Mouse (Mus musculus): ENCODE results near the gene Tomt.
"Not testable (repeated sequence)": the region's sequence is repeated elsewhere in the genome, so short reads cannot be mapped to it uniquely, and the experiment has no call there.

Gene Tomt

DNA sequence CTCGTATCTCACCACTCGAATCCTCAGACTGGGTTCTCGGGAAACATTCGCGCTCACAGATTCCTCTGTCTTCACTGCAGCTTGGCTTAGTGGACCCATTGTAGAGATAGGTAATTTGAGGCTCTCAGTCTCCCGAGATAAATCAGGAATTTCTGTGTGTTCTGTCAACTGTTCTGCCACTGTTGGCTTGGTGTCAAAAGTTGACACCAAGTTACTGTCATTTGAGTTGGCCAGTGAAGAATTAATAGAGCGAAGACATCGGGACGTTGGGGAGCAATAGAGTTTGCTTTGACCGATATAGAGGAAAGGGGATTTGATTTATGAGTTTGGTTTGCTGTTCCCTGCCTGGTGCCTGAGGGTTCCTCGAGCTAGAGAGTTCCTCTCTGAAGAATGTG is at the start of gene Tomt:
Gene Tomt, minus strand, starts transcription at position 73 of the 395 bp plus-strand sequence.
- no peak for DNase-seq (ENCODE audit: low read depth, low spot score)

DNA sequence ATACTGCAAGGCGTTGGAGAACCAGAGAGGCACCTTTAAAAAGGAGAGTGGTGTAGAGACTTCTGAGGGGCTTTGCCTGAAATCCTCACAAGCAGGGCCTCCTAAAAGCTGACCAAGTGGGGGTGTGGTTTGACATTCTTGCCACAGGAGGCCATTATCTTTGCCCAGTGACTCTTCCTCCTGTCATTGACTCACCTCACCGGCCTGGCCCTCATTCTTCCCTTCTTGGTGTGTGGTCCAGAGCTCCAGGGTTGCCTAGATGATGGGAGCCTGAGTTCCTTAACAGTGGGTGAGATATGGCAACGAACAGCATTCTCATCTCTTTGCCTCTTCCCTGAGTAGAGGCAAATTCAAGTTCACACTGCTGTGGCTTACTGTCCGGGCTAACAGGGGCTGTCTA is 49.7 kb upstream of the Tomt start:
- no peak for DNase-seq (ENCODE audit: low read depth, low spot score)

DNA sequence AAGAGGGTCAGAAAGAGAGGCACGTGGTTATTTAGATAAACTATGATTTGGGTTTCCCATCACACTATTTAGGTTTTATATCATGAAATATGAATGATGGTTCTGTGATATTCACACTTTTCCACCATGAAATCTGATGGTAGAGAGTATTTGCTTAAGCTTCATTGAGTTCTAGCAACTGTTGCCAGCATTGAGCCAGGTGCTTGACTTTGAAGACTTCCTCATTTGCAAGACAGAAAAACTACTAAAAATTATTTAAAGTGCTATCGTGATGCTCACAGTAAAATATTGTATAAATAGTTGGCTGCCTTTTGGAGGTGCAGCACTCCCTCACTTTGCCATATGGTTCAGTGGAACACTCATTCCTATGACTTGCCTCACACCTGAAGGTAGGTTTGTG is 49.1 kb upstream of the Tomt start:
- peak; percentile 59 for DNase-seq (ENCODE audit: low read depth, low spot score)

DNA sequence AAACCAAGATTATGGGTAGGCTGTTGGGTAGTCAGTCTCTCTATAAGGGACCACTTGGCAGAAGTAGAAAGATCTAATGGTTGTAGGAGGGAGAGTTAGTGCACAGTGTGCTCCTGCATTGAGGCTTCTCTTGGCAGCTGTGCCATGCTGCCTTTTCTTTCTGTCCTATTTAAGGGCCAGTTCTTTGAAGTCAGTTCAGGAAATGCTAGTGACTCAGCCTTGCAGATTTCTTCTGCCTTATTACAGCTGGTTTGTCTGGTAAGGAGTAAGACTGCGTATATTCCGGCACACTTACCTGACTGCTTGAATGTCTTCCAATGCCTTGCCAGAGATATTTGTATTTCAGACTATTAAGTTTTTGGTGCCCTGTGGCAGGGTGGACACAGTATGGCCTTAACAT is 48.0 kb upstream of the Tomt start:
- no peak for DNase-seq (ENCODE audit: low read depth, low spot score)

DNA sequence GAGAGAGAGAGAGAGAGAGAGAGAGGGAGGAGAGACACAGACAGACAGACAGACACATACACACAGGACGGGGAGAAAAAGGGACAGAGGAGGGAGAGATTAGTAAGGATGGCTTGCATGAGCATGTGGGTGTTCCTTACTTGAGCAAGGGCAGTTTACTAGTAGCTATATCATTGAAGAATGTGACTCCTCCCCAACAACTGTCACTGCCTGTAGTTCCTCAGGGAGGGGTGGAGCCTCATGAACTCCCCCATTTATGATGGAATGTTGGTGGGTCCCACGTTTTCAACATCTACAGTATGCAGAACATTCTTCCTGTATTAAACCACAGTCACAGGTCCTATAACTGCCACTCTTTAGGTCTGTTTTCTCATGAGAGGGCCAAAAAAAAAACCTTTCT is 45.9 kb upstream of the Tomt start:
- DNase-seq (ENCODE audit: low read depth, low spot score) = no peak

DNA sequence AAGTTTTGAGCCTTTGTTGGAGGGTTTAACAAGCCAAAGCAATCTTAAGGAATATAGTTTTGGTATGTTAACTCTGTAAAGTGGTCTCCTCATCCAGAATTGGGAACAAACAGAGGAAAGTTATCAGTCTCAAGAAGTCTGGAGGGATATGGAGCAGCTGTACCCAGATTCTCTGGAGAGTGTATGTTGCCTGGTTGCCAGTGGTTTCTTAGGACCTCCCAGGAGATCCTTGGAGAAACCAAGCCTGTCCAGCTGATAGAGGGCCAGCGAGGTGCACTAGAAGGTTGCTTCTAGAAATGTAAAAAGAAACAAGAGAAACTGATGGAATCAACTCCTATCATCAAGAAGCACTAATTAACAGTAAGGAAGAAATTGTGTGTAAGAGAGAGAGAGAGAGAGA is 45.5 kb upstream of the Tomt start:
- DNase-seq (ENCODE audit: low read depth, low spot score) = no peak

DNA sequence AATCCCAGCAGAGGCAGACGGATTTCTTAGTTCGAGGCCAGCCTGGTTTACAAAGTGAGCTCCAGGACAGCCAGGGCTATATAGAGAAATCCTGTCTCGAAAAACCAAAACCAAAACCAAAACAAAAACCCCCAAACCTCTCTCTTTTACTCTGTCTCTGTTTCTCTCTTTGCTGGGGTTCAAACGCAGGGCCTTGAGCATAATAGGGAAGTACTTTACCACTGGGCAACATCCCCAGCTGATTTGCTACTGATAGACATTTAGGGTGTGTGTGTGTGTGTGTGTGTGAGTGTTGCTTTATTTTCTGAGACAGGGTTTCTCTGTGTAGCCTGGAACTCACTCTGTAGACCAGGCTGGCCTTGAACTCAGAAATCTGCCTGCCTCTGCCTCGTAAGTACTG is 42.8 kb upstream of the Tomt start:
- DNase-seq (ENCODE audit: low read depth, low spot score) = peak; percentile 73

DNA sequence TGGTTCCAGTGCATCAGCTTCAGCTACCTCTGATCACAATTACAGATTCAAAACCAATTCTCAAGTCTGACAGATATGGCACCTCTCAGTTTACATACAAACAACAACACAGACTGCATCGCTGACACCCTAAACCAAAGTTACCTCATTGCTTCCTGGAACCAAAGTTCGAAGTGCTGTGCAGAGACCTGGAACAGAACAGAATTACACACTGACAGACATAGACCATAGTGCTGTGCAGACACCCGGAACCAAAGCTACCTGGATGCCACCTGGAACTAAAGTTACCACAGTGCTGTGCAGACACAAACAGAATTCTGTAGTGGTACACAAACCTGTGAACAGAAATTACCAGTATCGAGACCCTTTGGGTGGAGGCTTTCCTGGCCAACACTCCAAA is 33.6 kb upstream of the Tomt start:
- DNase-seq (ENCODE audit: low read depth, low spot score) = no peak

DNA sequence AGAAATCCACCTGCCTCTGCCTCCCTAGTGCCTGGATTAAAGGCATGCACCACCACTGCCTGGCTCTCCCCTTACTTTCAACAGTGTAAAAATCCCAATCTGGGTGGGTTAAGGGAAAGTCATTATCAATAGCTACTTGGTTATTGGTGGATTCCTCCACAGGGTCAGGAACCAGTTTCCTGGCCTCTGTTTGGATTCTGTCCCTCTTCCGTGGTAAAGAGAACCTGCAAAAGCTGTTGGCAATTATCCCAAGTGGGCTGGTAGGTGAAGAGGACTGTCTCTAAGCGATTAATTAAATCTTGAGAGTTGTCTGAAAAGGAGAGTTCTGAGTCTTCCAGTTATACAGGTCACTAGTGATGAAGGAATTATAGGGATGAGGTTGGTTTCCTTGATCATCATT is 32.2 kb upstream of the Tomt start:
- no peak for DNase-seq (ENCODE audit: low read depth, low spot score)

DNA sequence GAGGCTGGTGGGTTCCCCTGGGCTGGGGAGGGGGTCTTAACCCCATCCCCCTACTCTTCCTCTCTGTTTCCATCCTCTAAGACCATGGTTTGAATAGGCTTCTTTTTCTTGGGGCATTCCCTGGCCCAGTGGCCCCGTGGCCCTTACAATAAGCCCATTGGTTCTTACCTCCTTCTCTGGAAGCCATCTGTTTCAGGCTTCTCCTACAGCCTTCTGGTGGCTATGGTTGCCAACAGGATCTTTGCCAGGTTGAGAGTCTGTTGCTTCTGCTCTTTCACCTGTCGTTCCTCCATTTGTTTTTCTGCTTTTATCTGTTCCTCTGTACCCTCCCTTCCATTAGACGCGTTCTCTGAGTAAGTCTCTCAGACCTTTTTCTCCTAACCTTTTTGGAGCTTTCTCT is 31.4 kb upstream of the Tomt start:
- DNase-seq (ENCODE audit: low read depth, low spot score) = no peak

DNA sequence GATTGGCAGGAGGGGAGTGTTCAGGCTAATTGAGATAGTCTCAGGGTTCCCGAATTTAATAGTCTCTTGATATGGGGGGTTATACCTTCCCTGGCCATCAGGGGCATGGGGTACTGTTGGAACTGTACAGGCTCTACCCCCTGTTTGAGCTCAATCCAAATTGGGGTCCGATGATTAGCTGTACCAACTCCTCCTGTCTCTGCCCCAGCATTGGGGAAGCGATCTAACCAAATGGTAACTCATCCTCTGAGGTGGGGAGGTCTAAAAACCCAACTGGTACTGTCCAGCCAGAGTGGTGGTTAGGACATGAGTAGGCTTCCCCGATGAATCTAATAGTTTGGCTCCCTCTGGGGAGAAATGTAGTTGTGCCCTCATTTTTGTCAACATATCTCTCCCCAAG is 30.8 kb upstream of the Tomt start:
- DNase-seq (ENCODE audit: low read depth, low spot score) = no peak

DNA sequence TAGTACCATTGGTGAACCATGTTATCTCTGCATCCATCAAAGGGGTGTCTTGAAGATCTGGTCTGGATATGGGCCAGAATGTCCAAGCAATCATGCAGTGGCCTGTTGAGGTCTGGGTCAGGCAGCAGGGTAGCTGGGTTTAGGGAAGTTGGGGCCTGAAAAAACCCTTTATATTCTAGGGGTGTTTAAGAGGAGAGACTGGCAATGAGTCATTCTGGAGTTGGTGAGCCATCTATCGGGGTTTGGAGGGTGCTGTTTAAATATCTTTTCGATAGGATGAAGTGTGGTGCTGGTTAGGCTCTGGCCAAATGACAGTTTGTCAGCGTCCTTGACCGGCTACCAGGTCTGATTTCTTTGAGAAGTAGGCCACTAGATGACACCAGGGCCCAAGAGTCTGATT is 29.8 kb upstream of the Tomt start:
- no peak for DNase-seq (ENCODE audit: low read depth, low spot score)

DNA sequence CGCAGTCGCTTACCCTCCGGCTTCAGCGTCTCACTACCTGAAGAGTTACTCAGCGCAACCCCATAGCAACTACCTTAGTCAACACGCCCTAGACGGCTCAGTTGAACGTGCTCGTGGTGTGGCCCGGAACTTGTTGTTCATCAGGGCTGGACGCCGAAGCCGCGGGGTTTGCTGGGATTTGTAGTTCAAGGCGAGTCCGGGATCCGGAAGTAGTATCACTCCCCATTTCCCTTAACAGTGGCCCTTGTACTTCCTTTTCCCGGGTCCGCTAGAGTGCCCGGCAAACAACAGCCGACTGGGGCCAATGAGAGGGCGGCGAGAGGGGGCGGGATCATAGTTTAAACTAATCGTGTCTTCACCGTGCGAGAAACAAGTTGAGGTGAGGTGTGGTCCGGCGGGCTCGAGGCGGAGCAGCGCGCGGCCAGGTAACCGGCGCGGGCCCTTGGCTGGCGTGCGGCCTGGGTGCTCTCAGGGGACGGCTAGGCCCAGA is 27.6 kb upstream of the Tomt start, which contains the start of the genes Lrrc51 and Numa1:
Gene Lrrc51, minus strand, starts transcription at position 145 of the 490 bp plus-strand sequence.
Gene Numa1, plus strand, starts transcription at position 361 of the 490 bp plus-strand sequence.
- DNase-seq (ENCODE audit: low read depth, low spot score) = peak; percentile 98

DNA sequence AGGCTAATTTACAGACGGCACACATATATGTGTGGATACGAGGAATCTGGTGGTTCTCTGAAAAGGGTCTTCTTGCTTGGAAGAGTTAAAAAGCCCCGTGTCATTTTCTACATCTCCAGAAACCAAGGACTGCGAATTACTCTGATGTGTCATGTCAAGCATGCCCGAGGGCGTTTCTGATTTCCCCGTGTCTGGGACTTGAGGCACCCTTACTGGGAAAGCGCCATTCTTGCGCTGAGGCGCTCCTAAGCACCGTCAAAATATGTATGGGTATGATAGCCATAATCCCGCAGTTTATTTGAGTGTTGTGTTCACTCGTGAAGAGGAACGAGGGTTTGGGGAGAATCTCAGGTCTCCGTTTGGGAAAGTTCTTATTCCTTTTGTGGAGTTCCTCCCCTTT is 27.1 kb upstream of the Tomt start:
- no peak for DNase-seq (ENCODE audit: low read depth, low spot score)

DNA sequence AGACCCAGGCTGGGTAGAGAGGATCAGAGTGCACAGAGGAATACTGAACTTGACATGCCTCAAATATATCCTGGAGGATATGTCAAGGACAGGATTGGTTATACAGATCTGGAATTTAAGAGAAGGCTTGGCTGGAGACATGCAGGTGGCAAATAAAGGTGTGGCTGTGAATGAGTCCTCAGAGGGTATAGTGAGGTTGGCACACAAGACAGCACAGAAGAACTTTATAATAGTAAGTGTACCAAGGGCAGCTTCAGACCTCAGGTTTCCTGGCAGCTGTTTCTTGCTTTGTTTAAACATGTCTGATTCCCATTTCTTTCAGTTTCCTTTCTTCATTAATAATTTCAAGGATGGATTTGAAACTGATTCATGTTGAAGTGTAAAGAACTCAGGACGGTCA is 26.4 kb upstream of the Tomt start:
- no peak for DNase-seq (ENCODE audit: low read depth, low spot score)

DNA sequence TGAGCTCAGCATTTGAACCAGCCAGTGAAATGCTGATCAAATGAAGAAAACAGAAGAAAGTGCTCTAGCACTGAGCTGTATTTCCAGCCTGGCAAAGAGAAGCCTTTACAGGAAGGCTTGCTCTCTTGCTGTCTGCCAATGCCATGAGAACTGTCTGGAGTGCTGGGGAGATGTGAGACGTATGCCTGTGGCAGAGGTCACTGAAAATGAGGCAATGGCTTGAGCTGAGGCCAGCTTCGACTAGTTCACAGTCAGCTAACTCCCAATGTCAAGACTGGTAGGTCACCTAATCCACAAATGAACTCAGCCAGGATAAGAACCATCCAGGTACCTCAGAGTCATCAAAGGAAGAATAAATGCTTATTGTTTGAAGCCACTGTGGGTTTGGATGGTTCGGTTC is 21.9 kb upstream of the Tomt start:
- no peak for DNase-seq (ENCODE audit: low read depth, low spot score)

DNA sequence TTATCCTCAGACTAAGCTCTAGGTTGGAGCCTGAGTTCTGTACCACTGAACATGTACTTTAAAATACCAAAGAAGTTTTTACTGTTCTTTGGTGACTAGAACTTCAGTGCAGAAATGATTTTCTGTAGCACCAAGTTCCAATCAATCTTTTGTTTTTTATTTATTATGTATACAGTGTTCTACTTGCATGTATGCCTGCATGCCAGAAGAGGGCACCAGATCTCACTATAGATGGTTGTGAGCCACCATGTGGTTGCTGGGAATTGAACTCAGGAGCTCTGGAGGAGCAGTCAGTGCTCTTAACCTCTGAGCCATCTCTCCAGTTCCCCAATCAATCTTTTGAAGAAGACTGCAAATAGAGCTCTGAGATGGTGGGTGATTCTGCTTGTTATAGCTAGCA is 19.7 kb upstream of the Tomt start:
- DNase-seq (ENCODE audit: low read depth, low spot score) = not testable (repeated sequence)

DNA sequence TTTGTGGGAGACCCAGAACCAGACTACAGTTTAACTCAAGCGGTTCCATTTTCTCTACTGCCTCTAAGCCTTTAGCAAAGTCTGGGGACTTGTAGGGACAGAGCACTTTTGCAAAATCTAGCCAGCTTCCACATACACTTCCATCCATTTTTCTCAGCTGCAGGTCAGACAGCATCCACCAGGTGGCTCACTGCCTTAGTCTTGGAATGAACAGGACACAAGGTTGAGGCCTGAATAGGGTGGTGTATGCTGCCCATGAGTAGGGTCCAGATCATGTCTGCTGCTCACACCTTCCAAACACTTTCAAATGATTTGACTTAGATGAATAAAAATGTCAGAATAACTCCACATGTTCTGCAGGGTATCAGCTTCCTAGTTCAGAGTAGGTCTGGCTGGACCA is 11.9 kb upstream of the Tomt start:
- DNase-seq (ENCODE audit: low read depth, low spot score) = peak; percentile 65

DNA sequence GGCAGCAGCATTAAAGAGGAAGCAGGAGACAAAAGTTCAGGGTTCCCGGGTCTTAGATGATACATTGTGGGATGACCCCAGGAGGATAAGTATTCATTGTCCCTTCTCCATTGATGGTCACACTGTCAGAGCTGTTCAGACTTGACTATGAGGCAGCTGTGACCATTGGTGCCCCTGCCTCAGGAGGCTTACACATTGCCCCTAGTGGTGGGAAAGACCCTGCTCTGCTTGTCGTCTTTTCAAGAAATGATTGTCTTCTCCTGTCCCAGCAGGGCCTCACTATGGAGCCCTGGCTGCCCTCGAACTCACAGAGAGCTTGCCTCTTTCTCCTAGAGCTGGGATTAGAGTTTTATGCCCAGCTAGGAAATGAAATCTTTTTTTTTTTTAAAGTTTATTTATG is 5.8 kb upstream of the Tomt start:
- peak; percentile 32 for DNase-seq (ENCODE audit: low read depth, low spot score)

DNA sequence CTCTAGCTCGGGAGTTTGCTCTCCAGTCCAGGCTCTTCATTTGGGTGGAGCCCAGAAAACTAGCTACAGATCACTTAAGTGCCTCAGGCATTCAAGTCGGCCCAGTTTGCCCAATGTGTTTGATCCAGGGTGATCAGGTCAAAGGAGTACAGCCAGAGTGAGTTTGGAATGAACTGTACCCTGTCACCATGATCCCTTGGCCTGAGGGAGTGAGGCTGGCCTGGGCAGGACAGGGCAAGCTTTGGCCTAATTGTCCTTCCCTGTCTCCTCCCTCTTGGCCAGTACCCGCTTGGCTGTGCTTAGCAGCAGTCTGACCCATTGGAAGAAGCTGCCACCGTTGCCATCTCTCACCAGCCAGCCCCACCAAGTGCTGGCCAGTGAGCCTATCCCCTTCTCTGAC is 4.0 kb upstream of the Tomt start:
- no peak for DNase-seq (ENCODE audit: low read depth, low spot score)

DNA sequence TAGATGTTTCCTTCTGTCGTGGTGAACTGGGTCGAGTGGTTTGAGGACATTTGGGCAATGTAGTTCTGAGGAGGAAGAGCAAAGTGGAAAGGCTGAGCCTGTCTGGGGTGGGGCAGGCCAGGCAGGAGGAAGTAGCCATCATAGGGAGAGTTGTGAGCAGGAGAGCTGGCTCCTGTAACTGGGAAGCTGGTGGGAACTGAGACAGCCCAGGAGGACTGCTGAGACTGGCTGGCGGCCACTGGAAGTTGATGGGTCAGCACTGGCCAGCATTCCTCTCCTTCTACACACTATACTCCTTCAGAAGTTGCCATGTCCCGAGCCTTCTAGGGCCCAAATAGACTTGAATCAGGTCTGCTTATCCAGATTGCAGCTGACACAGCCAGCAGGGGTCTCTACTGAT is 2.2 kb upstream of the Tomt start:
- no peak for DNase-seq (ENCODE audit: low read depth, low spot score)

DNA sequence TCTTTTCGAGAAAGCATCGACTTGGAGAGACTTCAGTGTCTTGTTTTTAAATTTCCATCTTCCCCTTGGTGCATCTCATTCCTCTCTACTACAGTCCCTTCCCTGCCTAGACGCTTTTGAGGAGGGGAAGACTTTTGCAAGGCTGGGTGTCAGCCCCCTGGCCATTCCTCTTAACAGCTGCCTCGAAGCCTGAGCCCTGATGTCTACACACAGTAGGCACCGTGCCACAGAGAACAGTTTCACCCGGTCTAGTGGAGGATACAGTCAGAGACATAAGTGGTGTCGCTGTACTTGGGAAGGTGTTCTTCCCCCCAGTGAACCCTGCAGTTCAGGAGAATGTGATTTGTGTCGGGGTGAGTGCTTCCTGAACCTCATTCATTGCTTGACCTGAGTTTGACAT is 537 bp upstream of the Tomt start:
- peak; percentile 58 for DNase-seq (ENCODE audit: low read depth, low spot score)

DNA sequence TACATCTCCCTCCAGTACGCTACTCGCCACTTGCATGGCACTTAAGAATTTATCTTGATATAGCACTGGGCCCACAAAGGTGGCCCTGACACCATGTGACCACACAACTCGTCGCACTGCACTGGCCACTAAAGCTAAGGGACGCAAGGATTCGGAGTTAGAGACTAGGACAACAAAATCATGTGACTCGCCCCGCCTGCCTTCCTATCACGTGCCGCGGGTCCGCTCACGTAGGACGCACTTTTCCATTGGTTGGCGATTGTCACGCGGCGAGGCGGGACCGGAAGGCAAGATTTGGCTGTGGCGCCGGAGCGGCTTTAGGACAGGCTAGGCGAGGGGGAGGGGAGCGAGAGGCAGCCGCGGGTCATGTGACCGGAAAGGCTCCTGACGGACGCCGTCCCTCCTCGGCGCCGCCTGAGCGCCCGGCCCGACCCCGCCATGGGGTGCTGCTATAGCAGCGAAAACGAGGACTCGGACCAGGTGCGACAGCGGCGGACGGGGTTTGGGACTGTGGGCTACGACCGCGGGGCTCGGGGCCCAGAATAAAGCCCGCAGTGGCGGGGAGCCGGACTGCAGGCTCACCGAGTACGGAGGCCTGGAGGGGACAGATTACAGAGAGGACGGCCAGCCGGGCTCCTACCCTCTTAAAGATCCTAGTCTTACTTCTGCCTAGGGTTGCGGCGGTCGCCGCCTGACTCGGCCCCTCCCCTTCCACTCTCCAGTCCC is 435 bp downstream of the Tomt start, which contains the start of gene Lamtor1:
Gene Lamtor1, plus strand, starts transcription at position 344 of the 726 bp plus-strand sequence.
- DNase-seq (ENCODE audit: low read depth, low spot score) = peak; percentile 100

DNA sequence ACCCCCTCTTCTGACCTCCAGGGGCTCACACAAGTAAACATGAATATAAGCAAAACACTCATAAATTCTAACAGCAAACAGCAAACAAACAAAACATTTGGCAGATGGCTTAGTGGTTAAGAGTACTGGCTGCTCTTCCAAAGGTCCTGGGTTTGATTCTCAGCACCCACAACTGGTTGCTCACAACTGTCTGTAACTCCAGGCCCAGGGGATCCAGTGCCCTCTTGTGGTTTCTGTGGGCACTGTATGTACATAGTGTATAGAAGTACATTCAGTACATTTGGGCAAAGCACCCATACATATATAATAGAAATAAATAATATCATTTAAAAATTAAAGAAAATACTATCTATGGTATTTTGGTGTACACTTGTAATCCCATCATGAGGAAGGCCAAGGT is 3.3 kb downstream of the Tomt start:
- DNase-seq (ENCODE audit: low read depth, low spot score) = no peak

All from A20 (cell line).